Mouse (Mus musculus) layer of hippocampus, postnatal 36 days (tissue): Measurements from ENCODE around the gene Ccdc183. TPM values are rescaled to one million over a fixed set of nuclear protein-coding genes. Genes with fewer than 3 reads are reported as not detected.
A peak's percentile ranks its signal among the peaks of the same experiment; 100 is the strongest.

ENCODE experiments used
- DNase-seq, 2 experiments: peaks; one replicate each; pipeline ENCODE4 v3.0.0; 2022
- total RNA-seq, 2 experiments: library from RNA; stranded (reverse); gene quantifications; 2 replicates each; pipeline ENCODE4 v1.2.3; 2021

Gene Ccdc183
- total RNA-seq, 2 experiments from 2014 or later: not detected

DNA sequence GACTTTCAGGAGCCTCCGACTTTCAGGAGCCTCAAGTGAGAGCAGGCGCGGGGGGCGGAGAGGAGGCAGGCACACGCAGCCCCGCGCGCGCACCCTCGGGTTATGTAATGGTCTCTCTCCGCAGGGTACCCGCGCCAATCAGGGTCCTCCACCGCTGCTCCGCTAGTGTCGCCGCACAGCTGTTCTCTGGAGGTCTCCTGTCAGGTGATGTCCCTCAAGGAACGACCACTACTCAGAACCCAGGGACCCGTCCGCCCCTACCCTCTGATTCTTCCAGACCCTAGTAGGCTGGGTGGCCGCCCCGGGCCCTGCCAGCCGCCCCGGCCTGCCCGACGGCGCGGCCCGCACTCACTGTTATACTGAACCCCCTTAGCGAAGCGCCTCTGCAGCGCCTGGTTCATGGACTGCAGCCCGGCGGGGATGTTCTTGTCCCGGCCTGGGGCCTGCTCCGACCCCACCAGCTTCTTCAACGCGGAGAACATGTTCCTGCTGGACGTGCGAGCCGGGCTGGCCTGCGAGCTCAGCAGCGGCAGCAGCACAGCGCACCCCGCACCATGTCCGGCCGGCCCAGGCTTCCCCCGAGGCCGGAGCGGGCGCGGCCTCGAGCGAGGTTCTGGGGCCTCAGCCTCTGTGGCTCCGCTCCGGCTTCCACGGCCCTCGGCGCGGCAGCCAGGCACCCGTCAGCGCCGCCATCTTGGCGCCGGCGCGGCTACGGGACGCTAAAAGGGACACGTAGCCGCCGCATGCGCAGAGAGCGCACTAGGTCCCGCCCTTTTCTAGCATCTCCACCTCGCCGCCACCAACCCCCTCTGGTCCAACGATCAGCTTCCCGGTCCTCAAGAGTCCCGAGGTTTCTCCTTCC, 9.5 kb downstream of the Ccdc183 start, which contains the start of gene Rabl6:
Rabl6 (minus strand) TSS at position 761 of the 862 bp plus-strand sequence.
- DNase-seq: peak; percentile 88 to 92

DNA sequence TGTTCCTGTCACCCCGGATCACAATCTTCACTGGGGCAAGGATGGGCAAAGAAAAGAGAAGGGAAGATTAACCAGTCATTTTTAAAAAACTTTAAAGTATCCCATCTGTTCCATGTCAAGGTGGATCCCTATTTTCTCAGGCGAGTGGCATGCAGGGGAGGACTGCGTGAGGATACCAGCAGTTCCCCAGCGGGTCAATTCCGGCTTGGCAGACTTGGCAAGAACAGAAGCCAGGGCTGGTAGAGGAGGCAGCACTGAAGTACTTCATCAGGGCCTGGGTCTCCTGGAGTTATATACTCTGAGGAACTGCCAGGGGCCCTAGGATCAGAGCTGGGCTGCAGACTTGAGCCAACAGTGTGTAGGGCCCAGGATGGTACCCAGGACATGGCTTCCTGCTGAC, 15.0 kb downstream of the Ccdc183 start:
- DNase-seq: no peak

DNA sequence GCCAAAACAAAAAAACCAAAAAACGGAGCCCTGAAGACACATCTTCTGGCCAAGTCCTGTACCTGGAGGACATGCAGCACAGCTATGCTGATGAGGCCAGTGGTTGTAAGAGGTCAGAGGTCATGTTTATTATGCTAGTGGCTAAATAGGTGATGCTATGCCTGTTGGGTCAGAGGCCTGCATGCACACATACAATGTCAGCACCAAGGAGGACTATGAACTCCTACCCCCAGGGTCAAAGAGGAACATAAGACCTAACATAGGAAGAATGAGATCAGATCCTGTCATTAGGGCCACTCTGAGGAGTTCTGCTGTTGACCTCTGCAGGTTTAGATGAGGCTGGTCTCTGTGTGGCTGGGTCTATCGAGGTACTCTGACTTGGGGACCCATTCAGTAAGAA, 17.4 kb downstream of the Ccdc183 start:
- no peak for DNase-seq

DNA sequence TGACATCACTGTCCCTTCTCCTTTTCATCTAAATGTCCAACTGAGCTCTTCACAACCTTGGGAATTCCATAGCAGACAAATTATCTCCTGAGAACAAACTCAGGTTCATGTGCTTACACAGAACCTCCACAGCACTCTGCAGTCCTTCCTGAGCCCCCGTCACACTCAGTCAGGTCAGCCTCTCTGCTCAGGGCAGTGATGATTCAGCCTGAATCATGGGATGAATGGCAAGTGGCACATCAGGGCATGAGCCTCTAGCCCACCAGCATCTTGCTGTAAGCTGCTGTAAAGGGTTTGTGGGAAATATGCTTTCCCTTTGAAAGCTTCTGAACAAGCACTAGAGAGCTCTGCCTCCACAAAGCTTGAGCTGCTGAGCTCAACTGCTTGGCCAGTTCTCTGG, 18.7 kb downstream of the Ccdc183 start:
- DNase-seq: no peak

DNA sequence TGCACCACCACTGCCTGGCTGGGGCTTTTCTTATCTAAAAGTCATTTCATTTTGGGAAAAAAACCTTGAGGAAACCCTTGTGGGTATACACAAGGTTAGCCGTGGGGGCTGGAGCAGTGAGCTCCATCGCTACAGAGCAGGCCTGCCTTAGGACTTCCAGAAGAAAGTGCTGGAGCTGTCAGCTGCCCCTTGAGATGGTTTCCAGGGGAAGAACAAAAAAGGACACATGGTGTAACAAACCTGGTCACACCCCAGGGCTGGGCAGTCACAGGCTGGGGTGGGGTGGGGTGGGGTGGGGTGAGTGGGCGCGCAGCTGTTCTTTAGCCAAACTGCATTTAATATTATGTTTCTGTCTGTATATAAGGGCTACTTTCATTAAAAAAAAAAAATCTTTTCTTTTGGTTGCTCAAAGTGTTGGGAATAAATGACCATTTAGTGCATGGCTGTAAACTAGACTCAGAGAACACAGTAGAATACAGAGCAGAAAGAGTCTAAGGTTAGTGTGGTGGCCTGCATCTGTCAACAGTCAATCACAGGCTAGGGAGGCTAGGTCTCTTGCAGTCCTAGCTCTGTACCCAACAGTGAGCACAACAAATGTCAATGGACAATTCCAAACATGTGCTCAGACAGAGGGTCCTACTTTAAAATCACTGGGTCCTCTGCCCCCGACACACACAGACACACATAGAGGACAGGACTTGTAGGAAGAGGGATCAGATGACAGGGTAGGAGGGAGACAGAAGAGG, 20.5 kb downstream of the Ccdc183 start:
- DNase-seq: no peak

DNA sequence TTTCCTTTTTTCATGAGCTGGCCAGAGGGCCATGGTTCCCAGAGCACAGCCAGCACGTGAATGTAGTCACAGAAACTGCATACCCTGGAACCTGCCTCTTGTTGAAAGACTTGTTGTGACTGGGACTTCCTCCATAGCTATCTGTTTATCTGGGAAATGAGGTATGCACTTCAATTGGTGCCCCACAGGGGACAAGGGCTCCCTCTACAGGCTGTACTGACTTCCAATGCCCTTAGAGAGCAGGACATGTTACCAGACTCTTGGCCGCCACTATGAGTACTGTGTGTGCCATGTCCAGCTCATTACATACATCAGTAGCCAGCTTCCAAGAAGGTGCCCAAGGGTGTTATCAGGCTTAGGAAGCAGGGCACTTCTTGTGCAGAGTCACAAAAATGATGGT, 25.6 kb downstream of the Ccdc183 start:
- no peak for DNase-seq

DNA sequence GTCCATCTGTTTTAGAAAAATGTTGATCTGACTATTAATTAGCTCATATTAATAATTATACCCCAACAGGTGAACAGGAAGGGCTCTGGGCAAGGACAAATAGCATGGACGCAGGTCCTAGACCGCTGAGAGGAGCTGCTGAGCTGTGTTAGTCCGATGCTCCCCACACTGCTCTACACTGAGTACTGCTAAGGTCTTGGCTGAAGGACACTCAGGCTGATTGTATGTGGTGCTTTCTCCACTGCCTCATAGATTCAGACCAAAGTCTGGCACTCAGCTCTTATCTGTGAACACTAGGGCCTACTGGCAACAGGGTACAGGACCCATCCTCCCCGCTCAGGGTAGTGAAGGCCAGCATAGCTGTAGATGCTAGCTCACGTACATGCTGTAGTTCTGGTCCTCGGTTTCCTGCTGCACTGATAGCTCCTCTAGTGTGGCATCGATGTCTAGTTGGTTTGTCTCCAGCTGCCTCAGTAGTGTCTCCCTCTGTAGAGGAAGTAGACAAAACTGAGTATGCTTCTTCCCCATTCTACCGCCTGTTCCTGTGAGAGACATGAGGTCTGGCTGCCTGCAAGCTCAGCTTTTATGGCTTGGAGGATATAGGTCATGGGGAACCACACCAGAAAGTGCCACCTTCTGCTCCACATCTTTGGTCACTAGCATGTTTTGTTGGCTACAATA, 29.1 kb downstream of the Ccdc183 start:
- DNase-seq: no peak

DNA sequence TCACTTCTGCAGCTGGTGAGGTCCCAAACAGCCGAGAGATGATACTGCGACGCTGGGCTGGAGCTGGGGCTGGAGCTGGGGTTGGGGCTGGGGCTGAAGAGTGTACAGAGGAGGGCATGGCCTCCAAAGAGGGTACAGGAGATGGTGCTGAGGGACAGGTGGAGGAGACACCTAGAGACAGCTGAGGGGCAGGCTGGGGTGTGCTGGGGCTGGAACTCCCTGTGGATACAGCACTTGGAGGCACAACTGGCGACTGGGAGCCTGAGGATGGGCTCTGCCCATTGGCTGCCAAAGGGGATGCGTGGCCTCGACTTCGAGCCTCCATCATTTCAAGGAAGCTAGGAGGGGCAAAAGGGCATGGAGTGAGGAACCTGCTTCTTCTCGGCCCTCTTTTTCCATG, 30.2 kb downstream of the Ccdc183 start:
- no peak for DNase-seq

DNA sequence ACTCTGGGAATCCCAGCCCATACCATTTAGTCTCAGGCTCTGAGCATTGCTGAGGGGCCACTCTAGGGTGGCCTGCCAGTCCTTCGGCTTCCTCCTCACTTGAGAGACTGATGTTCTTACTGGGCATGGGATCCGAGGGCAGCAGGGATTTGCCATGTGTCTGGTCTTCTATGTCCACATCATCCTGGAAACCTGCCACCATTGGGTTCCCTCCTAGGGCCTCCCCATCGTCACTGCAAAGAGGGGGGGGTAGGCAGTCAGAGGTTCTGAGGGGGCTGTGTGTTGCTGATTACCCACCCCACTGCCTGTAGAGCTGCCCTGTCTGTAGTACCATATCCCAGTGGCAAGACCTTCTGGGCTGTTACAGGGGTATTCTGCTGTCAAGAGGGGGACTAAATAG, 31.9 kb downstream of the Ccdc183 start:
- DNase-seq: no peak

DNA sequence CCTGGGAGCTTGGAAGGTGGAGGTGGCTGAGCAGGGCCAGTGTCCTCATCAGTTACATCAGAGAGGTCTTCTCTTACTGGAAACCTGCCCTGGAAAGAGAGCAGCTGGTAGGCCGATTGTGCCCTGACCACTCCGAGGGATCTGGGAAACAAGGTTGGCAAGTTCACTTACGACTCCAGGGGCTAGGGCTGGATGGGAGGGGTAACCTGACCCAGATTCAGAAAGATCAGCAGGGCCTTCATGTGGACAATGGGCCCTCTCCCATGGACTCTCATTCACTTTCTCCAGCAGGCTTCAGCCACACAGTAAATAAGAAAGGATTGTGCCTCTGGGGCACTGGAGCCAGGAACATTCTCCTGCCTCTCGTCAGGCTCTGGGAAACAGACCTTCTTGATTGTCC, 32.6 kb downstream of the Ccdc183 start:
- no peak for DNase-seq

DNA sequence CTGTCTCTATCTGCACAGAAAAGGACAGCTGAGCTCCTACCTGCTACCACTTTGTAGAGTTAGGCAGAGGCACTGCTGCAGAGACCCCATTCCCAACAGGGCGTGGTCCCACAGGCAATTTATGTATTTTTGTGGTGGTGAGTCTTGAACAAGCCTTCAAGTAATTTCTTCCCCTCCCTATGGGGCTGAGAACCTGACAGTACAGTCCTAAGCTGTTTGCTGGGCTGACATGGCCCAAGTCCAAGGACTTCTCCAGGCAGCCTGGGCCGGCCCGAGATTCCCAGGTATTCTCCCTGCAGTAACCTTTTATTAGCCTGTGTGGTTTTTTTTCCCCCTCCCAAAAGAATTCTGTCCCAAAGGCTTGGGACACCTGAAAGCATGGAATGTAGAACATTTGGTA, 33.3 kb downstream of the Ccdc183 start:
- no peak for DNase-seq

DNA sequence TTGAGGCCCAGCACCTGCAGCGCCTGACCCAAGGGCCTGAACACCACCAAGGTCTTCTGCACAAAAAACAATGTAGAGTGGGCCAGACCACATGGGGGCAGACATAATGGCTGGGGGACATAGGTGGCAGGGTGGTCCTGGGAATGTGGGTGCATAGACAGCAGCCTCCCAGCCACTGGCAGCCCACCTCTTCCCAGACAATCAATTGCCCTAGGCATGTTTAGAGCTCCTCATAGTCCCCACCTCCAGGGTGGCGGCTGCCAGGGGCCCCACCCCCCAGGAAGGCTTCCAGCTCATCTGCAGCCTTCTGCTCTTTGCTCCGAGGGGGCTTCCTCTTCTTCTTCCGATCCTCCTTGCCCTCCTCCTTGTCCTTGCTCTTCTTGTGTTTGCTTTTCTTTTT, 33.9 kb downstream of the Ccdc183 start:
- DNase-seq: no peak

DNA sequence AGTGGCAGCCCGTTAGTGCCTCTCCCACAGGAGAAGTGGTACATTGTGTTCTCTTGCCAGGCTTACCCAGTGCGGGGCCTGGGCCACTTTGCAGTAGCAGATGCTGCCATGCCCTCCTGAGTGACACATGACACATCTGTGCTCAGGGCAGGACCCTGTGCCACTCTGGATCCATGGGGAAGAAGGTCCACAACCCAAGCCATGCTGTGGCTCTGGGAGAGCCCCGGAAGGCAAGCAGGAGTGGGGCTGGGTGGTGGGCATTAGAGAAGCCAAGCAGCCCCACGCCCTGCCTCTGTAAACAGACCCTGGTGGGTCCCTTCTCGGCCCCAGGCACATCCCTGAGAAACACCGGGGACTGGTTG, 34.4 kb downstream of the Ccdc183 start:
- DNase-seq: no peak

DNA sequence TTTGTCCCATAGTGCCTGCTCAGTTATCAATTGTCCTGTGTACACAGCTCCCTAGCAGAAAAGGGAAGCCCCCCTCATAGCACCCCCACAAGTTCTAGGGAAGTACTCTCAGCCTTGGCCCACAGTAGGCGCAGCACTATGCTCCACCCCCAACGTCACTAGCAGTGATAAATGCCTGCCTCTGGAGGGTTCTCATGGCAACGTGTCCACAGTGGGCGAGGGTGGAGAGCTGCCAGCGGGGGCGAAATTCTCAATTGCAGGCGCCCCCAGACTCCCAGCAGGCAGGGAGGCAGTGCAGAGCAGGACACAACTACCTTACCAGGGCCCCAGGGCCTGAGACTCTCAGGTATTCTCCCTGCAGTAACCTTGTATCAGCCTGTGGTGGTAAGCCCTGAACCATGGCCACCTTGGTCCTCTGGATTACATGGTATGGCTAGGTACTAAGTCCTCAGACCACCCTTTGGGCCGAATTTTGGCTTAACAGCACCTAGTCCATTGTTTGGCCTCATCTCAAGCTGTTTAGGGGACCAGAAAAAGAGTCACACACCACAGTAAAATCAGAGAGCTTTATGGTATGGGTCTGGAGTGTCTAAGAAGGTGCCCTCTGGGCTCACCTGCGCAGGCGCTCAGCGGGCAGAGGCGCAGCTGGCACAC, 34.9 kb downstream of the Ccdc183 start:
- peak; percentile 84 to 87 for DNase-seq

DNA sequence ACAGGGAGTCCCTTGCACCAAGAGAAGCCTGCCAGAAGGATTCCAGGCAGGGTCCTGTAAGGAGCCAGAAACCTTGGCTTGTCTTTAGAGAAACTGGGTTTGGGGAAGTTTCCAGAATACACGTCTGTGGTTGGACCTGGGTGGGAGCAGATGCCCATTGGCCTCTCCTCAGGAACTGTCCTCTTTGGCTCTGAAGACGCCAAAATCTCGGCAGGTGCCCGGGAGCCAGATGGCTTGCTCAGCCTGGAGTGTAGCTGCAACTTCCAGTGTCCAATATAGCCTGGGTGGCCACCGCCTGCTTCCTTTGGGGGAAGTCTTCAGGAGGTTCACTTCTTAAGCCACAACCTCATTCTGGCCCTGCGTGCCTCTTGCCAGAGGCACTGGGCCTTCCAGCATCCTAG, 35.6 kb downstream of the Ccdc183 start:
- no peak for DNase-seq

DNA sequence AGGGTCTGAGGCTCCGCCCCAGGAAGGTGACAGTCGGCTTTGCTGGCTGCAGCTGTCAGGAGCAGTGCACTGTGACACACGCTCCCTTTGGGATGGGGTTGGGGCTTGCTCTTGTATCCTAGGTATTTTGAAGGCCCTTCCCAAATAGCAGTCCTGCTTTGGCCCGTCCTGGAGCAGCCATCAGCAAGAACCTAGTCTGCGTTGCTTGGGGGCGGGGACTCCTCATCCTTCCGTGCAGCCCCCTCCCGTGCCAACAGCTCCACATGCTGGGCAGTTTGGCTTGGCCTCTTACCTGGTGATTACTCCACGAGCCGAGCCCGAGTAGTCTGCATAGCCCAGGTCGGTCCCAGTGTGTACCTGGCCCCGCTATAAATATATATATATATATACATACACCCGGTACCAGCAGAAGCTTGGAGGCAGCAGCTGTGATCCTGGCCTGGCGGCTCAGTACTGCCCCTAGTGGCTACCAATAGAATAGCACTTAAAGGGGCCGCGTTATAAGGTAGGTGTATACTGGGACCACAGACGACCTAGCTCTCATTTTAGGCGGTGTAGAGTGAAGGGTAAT, 36.1 kb downstream of the Ccdc183 start, which contains the start of gene Ajm1:
Ajm1 (minus strand) TSS at position 464 of the 571 bp plus-strand sequence.
- DNase-seq: peak; percentile 77

DNA sequence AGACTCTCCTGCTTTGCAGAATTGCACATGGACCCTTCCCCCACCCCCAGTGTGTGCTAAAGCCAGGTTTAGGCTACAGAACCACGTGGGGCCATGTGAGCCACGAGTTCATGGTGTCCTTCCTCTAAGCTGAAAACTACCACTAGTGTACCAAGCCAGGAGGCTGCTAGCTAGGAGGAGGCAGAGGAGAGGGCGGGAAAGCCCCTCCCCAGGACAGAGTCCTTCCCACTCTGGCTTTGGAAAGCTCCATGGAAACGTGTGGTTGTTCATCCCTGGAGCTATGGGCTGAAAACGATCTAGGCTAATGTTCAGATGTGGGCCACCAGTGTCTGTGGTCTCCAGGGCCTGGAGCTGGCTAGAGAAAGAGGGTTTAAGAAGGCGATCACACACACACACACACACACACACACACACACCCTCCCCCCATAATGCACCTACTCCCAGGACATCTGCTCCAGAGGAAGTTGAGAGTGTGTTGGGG, 36.8 kb downstream of the Ccdc183 start:
- DNase-seq: peak in 1 of 2 experiments; percentile 66

DNA sequence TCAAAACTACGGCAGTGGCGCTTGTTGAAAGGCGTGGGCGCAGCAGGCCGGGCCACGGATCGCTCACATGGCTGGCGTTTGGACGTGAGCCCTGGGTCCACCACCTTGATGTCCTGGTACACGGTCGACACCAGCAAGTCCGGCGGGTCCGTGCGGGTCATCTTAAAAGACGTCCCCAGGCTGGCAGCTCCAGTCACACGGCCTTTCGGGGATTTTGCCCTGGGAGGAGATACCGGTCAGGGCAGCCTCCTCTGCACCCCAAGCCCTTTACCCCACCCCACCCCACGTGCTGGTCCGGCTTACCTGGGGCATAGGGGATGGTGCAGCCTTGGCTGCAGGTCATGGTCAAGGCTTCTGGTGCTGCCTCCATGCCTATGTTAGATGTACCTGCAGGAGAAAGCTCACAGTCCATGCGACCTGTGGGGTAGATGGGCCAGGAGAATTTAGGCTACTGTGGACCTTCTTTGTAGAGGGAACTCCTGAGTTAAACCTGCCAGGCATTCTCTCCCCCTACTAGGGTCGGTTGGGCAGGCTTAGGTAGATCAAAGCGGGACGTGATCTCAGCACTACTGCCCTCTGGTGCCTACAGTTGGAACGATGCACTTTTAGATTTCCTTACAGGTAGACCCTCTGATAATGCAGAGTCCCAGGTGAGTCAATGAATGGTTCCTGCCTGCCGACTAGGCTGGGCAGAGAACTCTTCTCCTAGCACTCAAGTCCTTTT, 37.6 kb downstream of the Ccdc183 start:
- DNase-seq: no peak

DNA sequence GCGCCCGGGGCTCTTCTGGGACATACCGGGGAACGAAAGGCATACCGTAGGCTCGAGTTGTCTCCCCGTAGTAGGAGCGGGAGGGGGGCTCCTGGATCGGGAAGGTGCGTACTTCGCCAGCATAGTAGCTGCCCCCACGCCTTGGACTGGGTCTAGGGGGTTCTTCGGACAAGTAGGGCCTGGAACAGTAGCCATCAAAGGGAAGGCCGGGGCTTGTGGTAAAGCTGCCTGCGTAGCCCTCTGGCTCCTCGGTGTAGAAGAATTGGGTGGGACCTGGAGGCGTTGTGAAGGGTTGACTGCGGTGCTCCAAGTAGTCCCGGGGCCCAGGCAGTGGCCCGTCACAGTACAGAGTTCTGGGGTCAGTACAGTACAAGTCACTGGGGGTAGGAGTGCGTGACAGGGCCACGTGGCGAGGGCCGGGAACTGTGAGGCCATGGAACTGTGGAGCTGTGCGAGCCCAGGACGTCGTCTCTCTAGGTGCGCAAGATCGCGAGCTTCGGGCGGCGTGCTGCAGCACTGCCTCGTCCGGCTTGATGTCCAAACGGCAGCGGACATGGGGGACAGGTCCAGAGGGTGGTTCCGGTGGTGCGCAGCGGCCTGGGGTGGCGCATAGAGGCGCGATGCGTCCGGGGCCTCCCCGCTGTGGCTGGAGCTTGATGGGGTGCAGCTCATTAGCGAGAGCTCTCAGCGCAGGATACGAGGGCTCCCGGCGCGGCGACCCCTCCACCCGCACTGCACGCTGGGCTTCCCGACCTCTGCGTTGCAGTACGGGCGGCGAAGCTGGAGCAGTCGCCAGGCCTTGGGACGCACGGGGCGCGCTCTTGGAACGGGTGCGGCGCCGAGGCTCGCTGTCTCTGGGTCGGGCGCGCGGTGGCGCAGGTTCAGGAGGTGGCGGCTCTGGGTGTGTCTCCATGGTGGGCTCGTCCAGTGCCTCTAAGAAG, 38.4 kb downstream of the Ccdc183 start:
- no peak for DNase-seq
